Mouse (Mus musculus) urinary bladder, postnatal 10 days (tissue): ENCODE measurements around the gene Gm21119.
A peak's percentile ranks its signal among the peaks of the same experiment; 100 is the strongest.

Source experiments
- DNase-seq: peaks from one replicate; pipeline ENCODE4 v3.0.0; 2022; ENCODE audit warnings: low spot score

The Gm21119 gene

GRCm38 (mm10) chr8:20678418-20678817 is 63.7 kb downstream of the Gm21119 start:
- DNase-seq, result peak; percentile 9
